1 mouse cellular context compared by ENCODE assay signal in the genomic region with DNA sequence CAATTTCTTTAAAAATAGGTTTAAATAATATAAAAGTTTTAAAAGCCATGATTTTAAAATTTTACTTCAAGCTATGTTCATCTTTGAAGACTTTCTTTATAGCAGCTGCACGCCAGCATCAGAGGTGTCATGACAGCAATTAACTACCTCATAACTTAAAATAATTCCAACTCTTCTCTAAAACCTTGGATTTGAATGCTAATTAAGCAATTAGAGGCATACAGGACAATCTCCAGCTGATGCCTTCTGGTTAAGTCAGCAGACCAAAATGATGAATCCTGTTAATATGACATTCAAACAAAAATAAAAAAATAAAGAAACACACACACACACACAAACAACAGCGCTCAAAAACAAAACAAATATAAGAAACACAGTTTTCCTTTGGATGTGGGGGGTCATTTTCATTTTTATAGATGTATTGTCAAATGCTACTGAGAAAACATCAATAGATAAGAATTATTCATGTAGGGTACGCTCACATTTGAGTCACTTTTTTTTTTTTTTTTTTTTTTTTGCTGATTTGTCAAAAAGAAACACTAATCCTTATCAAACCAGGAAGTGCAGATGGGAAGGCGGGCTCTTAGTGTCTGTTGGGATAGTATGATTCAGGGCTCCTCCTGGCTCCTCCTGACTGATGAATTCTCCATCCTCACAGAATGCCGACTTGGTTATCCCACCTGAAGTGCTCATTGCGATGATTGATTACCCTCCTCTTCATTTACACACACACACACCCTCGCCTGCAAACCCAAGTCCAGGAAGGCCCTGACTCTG.
TF ChIP-seq lines count a peak whose summit lies in the region.

No protein-coding gene starts in this region.

TF ChIP-seq in MEL, 35 proteins besides CTCF, POLR2A, EP300 and RAD21:
- TF ChIP-seq ZNF384 (IDR thresholded peaks at IDR 0.05; ENCODE audit: low read depth, low read length), result peak; percentile 59
- no peak for TF ChIP-seq MEF2A (IDR thresholded peaks at IDR 0.05; ENCODE audit: extremely low read depth, insufficient replicate concordance, low read depth, low read length, poor library complexity, severe bottlenecking)
